ENCODE assay signal across 13 mouse cellular contexts in genomic region chr1:120074931-120075330, GRCm38 (mm10). TPM values are rescaled to one million over a fixed set of nuclear protein-coding genes. Genes with fewer than 3 reads are reported as not detected.
DNase-seq lines count a peak whose midpoint lies in the region; ATAC-seq lines count a peak whose summit lies in the region.
"Had no signal": no experiment of that assay in that cellular context is flagged by ENCODE, and none has a peak within 500 bp of the region (broad histone marks: within the 10 kb centered on the region; RNA-seq: fewer than 3 reads in every experiment).

No protein-coding gene starts in this region.

- 0 out of 2 replicates have a peak overlapping the region, but pooled peaks have one; percentile 32 for H3K27ac ChIP-seq in heart, embryonic 13.5 days (replicated peaks)
- peak overlapping the region; percentile 78 for H3K27ac ChIP-seq in kidney, embryonic 16.5 days (ENCODE audit: low read length)

- H3K9me3 ChIP-seq in heart, embryonic 13.5 days, result no peaks in the 10 kb centered on the region
- H3K9me3 ChIP-seq in kidney, embryonic 16.5 days (ENCODE audit: low read length), result no peaks in the 10 kb centered on the region
- H3K9me3 ChIP-seq: forebrain, embryonic 10.5 days had no signal

- H3K4me3 ChIP-seq in heart, embryonic 13.5 days, result no peak overlapping the region
- H3K4me3 ChIP-seq in kidney, embryonic 16.5 days (ENCODE audit: low read length), result no peak overlapping the region

- H3K36me3 ChIP-seq in heart, embryonic 13.5 days, result no peaks in the 10 kb centered on the region
- H3K36me3 ChIP-seq in kidney, embryonic 16.5 days (ENCODE audit: insufficient read depth, low read length), result no peaks in the 10 kb centered on the region
- H3K36me3 ChIP-seq: forebrain, embryonic 10.5 days had no signal

- no peak for DNase-seq in heart, adult 8-10 months (ENCODE audit: low spot score)
- DNase-seq in 3T3-L1 (ENCODE audit: low read depth, low spot score), result peak; percentile 20
- peak; percentile 19 for DNase-seq in cerebellum, adult 8-10 months
- no peak for DNase-seq in right cerebral cortex, adult 2 months (ENCODE audit: low spot score in 2 of 2)
- no peak for DNase-seq in retina, postnatal 1 day
- no peak for DNase-seq in layer of hippocampus, postnatal 36 days
- DNase-seq: gastrocnemius, postnatal 36 days; left cerebral cortex, postnatal 4 days had no signal

- 0 out of 2 replicates have a peak, but pooled peaks cover 6% of the 10 kb centered on the region for H3K27me3 ChIP-seq in heart, embryonic 13.5 days (replicated peaks)
- H3K27me3 ChIP-seq in kidney, embryonic 16.5 days (ENCODE audit: insufficient read depth, low read length), result no peaks in the 10 kb centered on the region
- H3K27me3 ChIP-seq: CH12.LX had no signal

- no peak overlapping the region for H3K4me2 ChIP-seq in heart, embryonic 13.5 days
- no peak overlapping the region for H3K4me2 ChIP-seq in kidney, embryonic 16.5 days (replicated peaks; ENCODE audit: low read depth, low read length)

- WGBS in heart, embryonic 13.5 days, result 64% methylated on average over 4 of the region's 4 CpGs
- WGBS in kidney, embryonic 16.5 days, result 70% methylated on average over 4 of the region's 4 CpGs

- peaks cover 28% of the 10 kb centered on the region for H3K4me1 ChIP-seq in heart, embryonic 13.5 days
- peaks cover 34% of the 10 kb centered on the region for H3K4me1 ChIP-seq in kidney, embryonic 16.5 days (ENCODE audit: insufficient read depth, low read length)

- ATAC-seq in heart, embryonic 13.5 days (ENCODE audit: extremely low read depth, insufficient number of reproducible peaks, low FRiP score, low TSS enrichment), result no peak
- no peak for ATAC-seq in kidney, embryonic 16.5 days (ENCODE audit: low FRiP score, low TSS enrichment)
- ATAC-seq: activated CD4-positive, CD25-positive, alpha-beta regulatory T cell, adult 4 months had no signal

- no peak overlapping the region for H3K9ac ChIP-seq in heart, embryonic 13.5 days
- no peak overlapping the region for H3K9ac ChIP-seq in kidney, embryonic 16.5 days (replicated peaks; ENCODE audit: low read length)

RNA-seq across cellular contexts. Expression of gene Tmem37, which starts 1.1 kb away (rescaled TPM):
- polyA plus RNA-seq in heart, embryonic 13.5 days (2015; fragmentation: Nextera tagmentation; extraction: Ambion mirVana), result 14.7 and 16.6 TPM in 2 replicates
- total RNA-seq in heart, adult 8-10 months (2022), result 1 to 10 TPM; 6.3 to 8.5 (median 7.1) TPM
- polyA plus RNA-seq in kidney, embryonic 16.5 days (2015; fragmentation: Nextera tagmentation; extraction: Ambion mirVana), result 78.9 and 83.5 TPM in 2 replicates
- 1 to 10 TPM in 1 of 2 experiments, under 1 TPM in 1; 0.58 to 1.1 TPM for total RNA-seq in layer of hippocampus, postnatal 36 days (2021)
- total RNA-seq: CH12.LX had no signal

RNA-seq across cellular contexts. Expression of gene Dbi, which starts 45.9 kb away (rescaled TPM):
- polyA plus RNA-seq in heart, embryonic 13.5 days (2015; fragmentation: Nextera tagmentation; extraction: Ambion mirVana), result 621 and 734 TPM in 2 replicates
- 100 to 1,000 TPM; 239 to 289 (median 263) TPM for total RNA-seq in heart, adult 8-10 months (2022)
- 658 and 708 TPM in 2 replicates for polyA plus RNA-seq in kidney, embryonic 16.5 days (2015; fragmentation: Nextera tagmentation; extraction: Ambion mirVana)
- total RNA-seq in layer of hippocampus, postnatal 36 days (2021), result 100 to 1,000 TPM; 379 to 403 TPM

RNA-seq across cellular contexts. Expression of gene 3110009E18Rik, which starts 46.1 kb away (rescaled TPM):
- 11.7 and 12.0 TPM in 2 replicates for polyA plus RNA-seq in heart, embryonic 13.5 days (2015; fragmentation: Nextera tagmentation; extraction: Ambion mirVana)
- total RNA-seq in heart, adult 8-10 months (2022), result 1 to 10 TPM; 2.7 to 7.8 (median 5.1) TPM
- 13.5 and 16.7 TPM in 2 replicates for polyA plus RNA-seq in kidney, embryonic 16.5 days (2015; fragmentation: Nextera tagmentation; extraction: Ambion mirVana)
- total RNA-seq in layer of hippocampus, postnatal 36 days (2021), result 1 to 10 TPM; 6.0 to 8.6 TPM

Comparison
In these comparisons a context has a peak if more than half of its experiments do, and no peak if none do; other contexts are left out.
1. DNase-seq: peak in 3T3-L1 (single experiment) and cerebellum, adult 8-10 months (single experiment); none in heart, adult 8-10 months (single experiment), right cerebral cortex, adult 2 months (0 of 2), retina, postnatal 1 day (single experiment) and layer of hippocampus, postnatal 36 days (0 of 2).